Mouse (Mus musculus): ENCODE results near the gene Tle2. TPM values are rescaled to one million over a fixed set of nuclear protein-coding genes. Genes with fewer than 3 reads are reported as not detected.

Gene Tle2
- polyA plus RNA-seq, 1 experiment from 2014 or later, result 27.5 TPM

DNA sequence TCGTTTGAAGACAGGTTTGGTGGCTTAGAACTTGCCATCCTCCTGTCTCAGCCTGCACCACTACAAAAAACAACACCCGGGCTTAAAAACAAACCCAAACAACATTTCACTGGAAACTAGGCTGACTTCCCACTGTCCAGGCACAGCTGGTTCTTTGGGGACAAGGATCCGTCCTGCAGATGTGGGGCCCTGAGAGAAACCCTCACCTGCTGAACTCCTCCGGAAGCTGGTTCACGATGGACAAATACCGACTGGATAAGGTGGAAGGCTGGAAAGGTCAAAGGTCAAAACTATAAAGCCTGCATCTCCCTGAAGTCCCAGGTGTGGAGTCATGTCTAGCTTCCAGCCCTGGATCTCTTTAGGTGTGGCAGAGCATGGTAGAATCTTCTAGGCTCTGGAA is 24.5 kb downstream of the Tle2 start:
- no peak for TF ChIP-seq CTCF (IDR thresholded peaks at IDR 0.05; ENCODE audit: low read depth)
- Histone ChIP-seq H3K27ac (ENCODE audit: low read depth) (no peak overlapping the region), H3K4me1 (ENCODE audit: insufficient read depth) (peaks cover 21% of the 10 kb centered on the region), H3K4me2 (no peak overlapping the region), H3K4me3 (ENCODE audit: low read depth, low read length) (no peak overlapping the region), H3K9ac (no peak overlapping the region), H3K9me3 (ENCODE audit: low read depth, low read length) (no peaks in the 10 kb centered on the region), H3K27me3 (ENCODE audit: insufficient read depth, low read length) (peaks cover 13% of the 10 kb centered on the region; the same call in 1 of the 2 replicates), H3K36me3 (ENCODE audit: insufficient read depth) (no peaks in the 10 kb centered on the region)
- ATAC-seq (ENCODE audit: insufficient read depth) (no peak), DNase-seq (no peak)
- WGBS, result 37% methylated on average over 6 of the region's 6 CpGs

DNA sequence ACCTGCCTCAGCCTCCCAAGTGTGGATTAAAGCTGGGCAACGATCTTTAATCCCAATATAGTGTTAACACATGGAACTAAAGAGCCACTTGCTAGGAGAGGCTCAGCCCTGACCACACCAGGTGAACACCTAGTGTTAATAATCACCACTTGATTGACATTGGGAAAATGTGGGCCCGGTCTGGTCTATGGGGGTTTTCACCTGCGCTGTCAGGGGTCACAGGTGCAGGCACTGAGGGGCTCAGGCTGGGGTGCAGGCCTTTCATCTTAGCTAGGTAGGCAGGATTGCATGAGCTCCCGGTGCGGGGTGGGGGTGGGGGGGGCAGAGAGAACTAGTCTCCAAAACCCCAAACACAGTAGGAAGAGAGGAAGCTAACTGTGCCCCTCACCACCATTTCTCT is 25.3 kb downstream of the Tle2 start:
- ATAC-seq (ENCODE audit: insufficient read depth) (no peak), DNase-seq (no peak)
- Histone ChIP-seq H3K27me3 (ENCODE audit: insufficient read depth, low read length) (peaks cover 6% of the 10 kb centered on the region; the same call in 1 of the 2 replicates), H3K4me1 (ENCODE audit: insufficient read depth) (peaks cover 21% of the 10 kb centered on the region), H3K9me3 (ENCODE audit: low read depth, low read length) (no peaks in the 10 kb centered on the region), H3K4me3 (ENCODE audit: low read depth, low read length) (no peak overlapping the region), H3K4me2 (no peak overlapping the region), H3K27ac (ENCODE audit: low read depth) (no peak overlapping the region), H3K36me3 (ENCODE audit: insufficient read depth) (no peaks in the 10 kb centered on the region), H3K9ac (no peak overlapping the region)
- TF ChIP-seq CTCF (IDR thresholded peaks at IDR 0.05; ENCODE audit: low read depth), result no peak
- WGBS, result 68% methylated on average over 5 of the region's 5 CpGs

DNA sequence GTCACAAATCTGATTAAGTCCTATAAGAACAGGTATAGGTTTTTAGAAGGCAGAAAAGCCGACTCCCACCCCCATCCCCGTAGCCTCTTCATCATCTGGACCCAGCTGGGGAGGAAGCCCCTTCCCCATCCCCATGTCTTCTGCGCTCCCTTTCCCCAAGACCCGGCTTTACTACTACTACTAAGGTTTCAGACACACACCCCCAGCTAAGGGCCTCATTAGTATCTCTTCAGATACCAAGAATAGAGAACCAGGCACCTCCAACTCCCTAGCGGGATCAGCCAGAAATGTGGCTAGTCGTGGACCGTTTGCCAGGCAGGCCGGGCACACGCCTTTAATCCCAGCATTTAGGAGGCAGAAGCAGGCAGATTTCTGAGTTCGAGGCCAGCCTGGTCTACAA is 25.7 kb downstream of the Tle2 start:
- 59% methylated on average over 10 of the region's 10 CpGs for WGBS
- Histone ChIP-seq H3K36me3 (ENCODE audit: insufficient read depth) (no peaks in the 10 kb centered on the region), H3K27ac (ENCODE audit: low read depth) (no peak overlapping the region), H3K4me3 (ENCODE audit: low read depth, low read length) (no peak overlapping the region), H3K4me2 (peak overlapping the region; percentile 65; the same call in 1 of the 2 replicates), H3K9me3 (ENCODE audit: low read depth, low read length) (no peaks in the 10 kb centered on the region), H3K4me1 (ENCODE audit: insufficient read depth) (peaks cover 21% of the 10 kb centered on the region), H3K27me3 (ENCODE audit: insufficient read depth, low read length) (peaks cover 2% of the 10 kb centered on the region; the same call in 1 of the 2 replicates), H3K9ac (no peak overlapping the region)
- ATAC-seq (ENCODE audit: insufficient read depth), result no peak
- DNase-seq, result no peak
- no peak for TF ChIP-seq CTCF (IDR thresholded peaks at IDR 0.05; ENCODE audit: low read depth)

DNA sequence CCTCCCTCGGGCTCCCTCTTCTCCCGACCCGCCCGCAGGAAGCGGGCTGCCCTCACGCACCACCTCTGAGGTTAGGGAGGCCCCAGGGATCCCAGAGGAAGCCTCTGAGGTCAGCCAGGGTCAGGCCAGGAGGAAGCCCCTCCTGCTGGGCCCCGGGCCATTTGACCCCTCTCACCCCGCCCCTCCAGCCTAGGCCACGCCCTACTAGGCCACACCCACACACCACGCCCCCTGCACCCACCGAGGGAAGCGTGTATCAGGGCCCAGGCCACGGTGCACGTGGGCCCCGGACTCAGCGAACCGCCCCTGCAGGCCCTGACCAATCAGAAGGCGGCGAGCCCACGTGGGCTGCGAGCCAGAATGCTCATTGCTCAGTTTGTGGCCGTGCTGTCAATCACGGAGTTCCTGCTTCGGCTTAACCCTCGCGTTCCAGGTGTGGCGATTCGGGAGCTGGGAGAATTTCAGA is 26.4 kb downstream of the Tle2 start, which contains the start of gene Tle6:
Tle6 (minus strand) TSS at position 336 of the 466 bp plus-strand sequence.
- H3K36me3 ChIP-seq (ENCODE audit: insufficient read depth), result no peaks in the 10 kb centered on the region
- peak; percentile 99 for DNase-seq
- peak within 1 kb of the TSS; percentile 26 for H3K4me3 ChIP-seq (ENCODE audit: low read depth, low read length)
- peaks cover 21% of the 10 kb centered on the region for H3K4me1 ChIP-seq (ENCODE audit: insufficient read depth)
- H3K27ac ChIP-seq (ENCODE audit: low read depth), result peak within 1 kb of the TSS; percentile 73
- no peak for TF ChIP-seq CTCF (IDR thresholded peaks at IDR 0.05; ENCODE audit: low read depth)
- peak; percentile 81 for ATAC-seq (ENCODE audit: insufficient read depth)
- H3K9me3 ChIP-seq (ENCODE audit: low read depth, low read length), result no peaks in the 10 kb centered on the region
- H3K4me2 ChIP-seq, result peak within 1 kb of the TSS; percentile 65
- under 1% methylated on average over 28 of the region's 28 CpGs for WGBS
- no peaks in the 10 kb centered on the region; the same call in 1 of the 2 replicates for H3K27me3 ChIP-seq (ENCODE audit: insufficient read depth, low read length)
- H3K9ac ChIP-seq, result peak within 1 kb of the TSS; percentile 29; the same call in 1 of the 2 replicates

- no peak overlapping the region for H3K9ac ChIP-seq
- ATAC-seq (ENCODE audit: insufficient read depth) (no peak), DNase-seq (no peak)
- H3K4me3 ChIP-seq (ENCODE audit: low read depth, low read length), result peak overlapping the region; percentile 26; the same call in 1 of the 2 replicates
- no peaks in the 10 kb centered on the region for H3K9me3 ChIP-seq (ENCODE audit: low read depth, low read length)
- WGBS, result 16% methylated on average over 7 of the region's 7 CpGs
- H3K27me3 ChIP-seq (ENCODE audit: insufficient read depth, low read length), result no peaks in the 10 kb centered on the region
- H3K36me3 ChIP-seq (ENCODE audit: insufficient read depth), result no peaks in the 10 kb centered on the region
- peak overlapping the region; percentile 67 for H3K27ac ChIP-seq (ENCODE audit: low read depth)
- TF ChIP-seq CTCF (IDR thresholded peaks at IDR 0.05; ENCODE audit: low read depth), result no peak
- peaks cover 14% of the 10 kb centered on the region for H3K4me1 ChIP-seq (ENCODE audit: insufficient read depth)
- H3K4me2 ChIP-seq, result peak overlapping the region; percentile 65
Observed at GRCm38 (mm10) chr10:81601396-81601905, 27.1 kb downstream of the Tle2 start.

DNA sequence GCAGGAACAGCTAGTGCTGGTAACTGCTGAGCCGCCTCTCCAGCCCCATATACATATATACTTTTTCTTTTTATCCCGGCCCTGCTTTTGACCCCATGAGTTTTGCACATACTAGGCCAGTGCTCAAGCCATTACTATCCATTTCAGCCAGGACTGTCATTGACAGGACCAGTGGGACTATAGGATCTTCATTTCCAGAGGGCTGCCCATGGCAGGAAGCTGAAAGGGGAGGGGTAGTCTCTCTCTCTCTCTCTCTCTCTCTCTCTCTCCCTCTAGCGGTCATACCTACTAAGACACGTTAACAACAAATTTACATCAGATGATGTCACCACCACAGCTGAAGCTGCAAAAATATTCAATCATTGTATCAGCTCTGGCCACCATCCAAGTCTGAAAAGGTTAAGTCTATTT is 28.4 kb downstream of the Tle2 start:
- WGBS, result 10% methylated on average over 4 of the region's 4 CpGs
- Histone ChIP-seq H3K27ac (ENCODE audit: low read depth) (no peak overlapping the region), H3K4me2 (no peak overlapping the region), H3K4me3 (ENCODE audit: low read depth, low read length) (no peak overlapping the region), H3K36me3 (ENCODE audit: insufficient read depth) (no peaks in the 10 kb centered on the region), H3K27me3 (ENCODE audit: insufficient read depth, low read length) (no peaks in the 10 kb centered on the region), H3K4me1 (ENCODE audit: insufficient read depth) (peaks cover 7% of the 10 kb centered on the region), H3K9me3 (ENCODE audit: low read depth, low read length) (no peaks in the 10 kb centered on the region), H3K9ac (no peak overlapping the region)
- no peak for ATAC-seq (ENCODE audit: insufficient read depth)
- TF ChIP-seq CTCF (IDR thresholded peaks at IDR 0.05; ENCODE audit: low read depth), result peak; percentile 80
- peak; percentile 86 for DNase-seq

DNA sequence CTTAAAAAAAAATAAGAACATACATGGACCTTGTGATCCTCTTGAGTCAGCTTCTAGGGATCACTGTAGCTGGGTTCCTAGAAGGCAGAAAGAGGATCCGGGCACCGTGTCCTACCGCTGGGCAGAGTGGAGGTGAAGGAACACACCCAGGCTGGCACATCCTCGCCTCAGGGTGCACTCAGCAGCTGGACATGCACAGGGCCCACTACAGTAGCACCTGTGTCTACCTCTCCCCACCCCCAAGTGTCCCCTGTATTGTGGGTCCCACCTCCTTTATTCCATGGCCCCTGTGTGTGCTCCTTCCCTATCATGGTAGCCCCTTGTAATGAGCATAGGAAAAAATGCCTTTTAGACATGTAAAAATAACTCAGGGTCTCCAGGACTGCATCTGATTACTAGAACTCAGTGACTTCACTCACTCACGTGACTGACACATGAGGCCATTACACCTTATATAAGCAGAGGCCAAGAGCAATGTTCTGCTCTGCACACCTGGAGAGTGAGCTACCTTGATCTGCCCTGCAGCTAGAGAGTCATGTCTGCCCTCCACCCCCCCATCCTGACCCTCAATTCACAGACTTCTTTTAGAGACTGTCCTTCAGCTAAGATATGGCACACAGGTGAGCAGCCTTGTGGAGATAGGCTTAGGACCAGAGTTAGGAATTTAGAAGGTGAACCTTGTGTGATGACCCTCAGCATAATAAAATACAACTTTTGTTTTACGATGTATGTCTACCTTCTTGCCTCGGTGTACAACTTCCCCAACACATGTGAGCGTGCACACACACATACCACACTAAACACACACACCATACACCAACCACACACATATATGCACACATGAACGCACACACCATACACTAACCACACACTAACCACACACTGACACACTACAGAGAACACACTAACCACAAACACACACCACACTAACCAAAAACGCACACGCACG is 29.9 kb downstream of the Tle2 start:
- 73% methylated on average over 12 of the region's 12 CpGs for WGBS
- Histone ChIP-seq H3K9ac (peak overlapping the region; percentile 49; the same call in 1 of the 2 replicates), H3K27ac (ENCODE audit: low read depth) (no peak overlapping the region), H3K4me1 (ENCODE audit: insufficient read depth) (peaks cover 5% of the 10 kb centered on the region), H3K4me2 (peak overlapping the region; percentile 89), H3K27me3 (ENCODE audit: insufficient read depth, low read length) (no peaks in the 10 kb centered on the region), H3K4me3 (ENCODE audit: low read depth, low read length) (peak overlapping the region; percentile 56; the same call in 1 of the 2 replicates), H3K9me3 (ENCODE audit: low read depth, low read length) (no peaks in the 10 kb centered on the region), H3K36me3 (ENCODE audit: insufficient read depth) (no peaks in the 10 kb centered on the region)
- DNase-seq (no peak), ATAC-seq (ENCODE audit: insufficient read depth) (0 out of 2 replicates have a peak, but pooled peaks have one; percentile 0)
- no peak for TF ChIP-seq CTCF (IDR thresholded peaks at IDR 0.05; ENCODE audit: low read depth)
